8 mouse cellular contexts compared by ENCODE assay signal in genomic region chr6:124965088-124965719, GRCm38 (mm10). TPM values are rescaled to one million over a fixed set of nuclear protein-coding genes. Genes with fewer than 3 reads are reported as not detected.
DNase-seq lines count a peak whose midpoint lies in the region; ATAC-seq and TF ChIP-seq lines count a peak whose summit lies in the region.

Cops7a (minus strand) TSS chr6:124965538.

- in situ Hi-C loops in ES-E14 (cut with MboI; ENCODE audit: low sequenced_read_pairs in 2 of 2, unreplicated experiment in 2 of 2), result no loop called here

- TF ChIP-seq POLR2A in olfactory bulb, adult 2 months (IDR thresholded peaks at IDR 0.05; ENCODE audit: insufficient read depth, low read depth, low read length), result peak; percentile 60
- TF ChIP-seq POLR2A in thymus, adult 2 months (IDR thresholded peaks at IDR 0.05; ENCODE audit: control insufficient read depth, extremely low read depth, insufficient read depth, low read length, poor library complexity), result peak; percentile 92

- H3K9me3 ChIP-seq in ES-E14 (ENCODE audit: control insufficient read depth, insufficient read depth, low read depth, low read length), result no peaks in the 10 kb centered on the region
- 0 out of 2 replicates have a peak, but pooled peaks cover 3% of the 10 kb centered on the region for H3K9me3 ChIP-seq in forebrain, embryonic 16.5 days (ENCODE audit: control insufficient read depth, low read length)
- no peaks in the 10 kb centered on the region; the same call in 1 of the 2 replicates for H3K9me3 ChIP-seq in lung, embryonic 14.5 days (ENCODE audit: low read depth, low read length)

- TF ChIP-seq CTCF in layer of hippocampus, adult 2 months (conservative IDR thresholded peaks at IDR 0.05), result peak; percentile 24; the same call in 1 of the 2 replicates
- TF ChIP-seq CTCF in lung, embryonic 14.5 days (IDR thresholded peaks at IDR 0.05; ENCODE audit: low read depth), result no peak
- no peak for TF ChIP-seq CTCF in olfactory bulb, adult 2 months (IDR thresholded peaks at IDR 0.05; ENCODE audit: insufficient read depth, low read depth, low read length)
- TF ChIP-seq CTCF in thymus, adult 2 months (IDR thresholded peaks at IDR 0.05; ENCODE audit: borderline replicate concordance, control insufficient read depth, extremely low read depth, insufficient read depth, low read length, poor library complexity), result 0 out of 2 replicates have a peak, but pooled peaks have one; percentile 40

- peaks cover 0 to 4% of the 10 kb centered on the region in 2 experiments; a peak in 1 of 4 replicates for H3K4me1 ChIP-seq in ES-E14 (ENCODE audit: control insufficient read depth in 2 of 2, insufficient read depth in 2 of 2, low read length in 2 of 2, poor library complexity in 1 of 2)
- peaks cover 13% of the 10 kb centered on the region for H3K4me1 ChIP-seq in forebrain, embryonic 16.5 days (replicated peaks; ENCODE audit: control insufficient read depth, insufficient read depth, low read length)
- peaks cover 8% of the 10 kb centered on the region; the same call in 1 of the 2 replicates for H3K4me1 ChIP-seq in lung, embryonic 14.5 days (ENCODE audit: insufficient read depth)
- peaks cover 6% of the 10 kb centered on the region for H3K4me1 ChIP-seq in olfactory bulb, adult 2 months (ENCODE audit: control insufficient read depth, insufficient read depth, low read length)
- H3K4me1 ChIP-seq in thymus, adult 2 months (replicated peaks; ENCODE audit: control insufficient read depth, insufficient read depth, low read length), result peaks cover 7% of the 10 kb centered on the region

- peak within 1 kb of the TSS; percentile 84 to 91 for H3K4me3 ChIP-seq in ES-E14 (ENCODE audit: insufficient read depth in 1 of 2, low read depth in 1 of 2, low read length in 2 of 2, poor library complexity in 1 of 2, severe bottlenecking in 1 of 2)
- peak within 1 kb of the TSS; percentile 71 for H3K4me3 ChIP-seq in forebrain, embryonic 16.5 days (replicated peaks; ENCODE audit: low read length)
- H3K4me3 ChIP-seq in layer of hippocampus, adult 2 months, result peak within 1 kb of the TSS; percentile 87
- H3K4me3 ChIP-seq in lung, embryonic 14.5 days (ENCODE audit: low read depth, low read length), result peak within 1 kb of the TSS; percentile 65
- H3K4me3 ChIP-seq in olfactory bulb, adult 2 months (ENCODE audit: insufficient read depth, low read depth, low read length), result peak within 1 kb of the TSS; percentile 92
- peak within 1 kb of the TSS; percentile 55 for H3K4me3 ChIP-seq in thymus, adult 2 months (ENCODE audit: control insufficient read depth, insufficient read depth, low read length)

- intact Hi-C loops in heart, postnatal 36 days (cut with DNase I), result loop anchor here (1.0 to 10.0 kb wide), 5 partner anchors 32 to 110 kb away; partner anchors contain the start of genes Ing4, P3h3 and Zfp384

- under 1% methylated on average over 68 of the region's 68 CpGs for WGBS in forebrain, embryonic 16.5 days
- WGBS in lung, embryonic 14.5 days, result under 1% methylated on average over 68 of the region's 68 CpGs
- WGBS in olfactory bulb, adult 2 months, result under 1% methylated on average over 68 of the region's 68 CpGs
- under 1% methylated on average over 68 of the region's 68 CpGs for WGBS in thymus, adult 2 months

- peak within 1 kb of the TSS; percentile 99 for H3K4me2 ChIP-seq in forebrain, embryonic 16.5 days (ENCODE audit: low read length)
- H3K4me2 ChIP-seq in lung, embryonic 14.5 days, result peak within 1 kb of the TSS; percentile 75

- peak; percentile 97 for ATAC-seq in forebrain, embryonic 16.5 days
- ATAC-seq in lung, embryonic 14.5 days (ENCODE audit: insufficient read depth), result peak; percentile 95

- peak; percentile 91 for DNase-seq in ES-E14 (ENCODE audit: low read depth, low spot score)
- DNase-seq in cerebellum, adult 11-12 months, result peak; percentile 95
- DNase-seq in heart, postnatal 36 days, result peak; percentile 98 to 99
- DNase-seq in layer of hippocampus, adult 2 months (ENCODE audit: low spot score in 2 of 2), result peak; percentile 94 to 97
- DNase-seq in lung, embryonic 14.5 days, result peak; percentile 98
- DNase-seq in thymus, adult 2 months, result peak; percentile 98

- H3K36me3 ChIP-seq in ES-E14 (ENCODE audit: control insufficient read depth, insufficient read depth, low read length, poor library complexity, severe bottlenecking), result peaks cover 21% of the 10 kb centered on the region
- H3K36me3 ChIP-seq in forebrain, embryonic 16.5 days (ENCODE audit: control insufficient read depth, insufficient read depth), result peaks cover 5% of the 10 kb centered on the region; the same call in 1 of the 2 replicates
- H3K36me3 ChIP-seq in lung, embryonic 14.5 days (ENCODE audit: insufficient read depth), result peaks cover 26% of the 10 kb centered on the region
- no peaks in the 10 kb centered on the region for H3K36me3 ChIP-seq in thymus, adult 2 months (ENCODE audit: control insufficient read depth, insufficient read depth, low read length)

- H3K27ac ChIP-seq in ES-E14 (ENCODE audit: insufficient read depth, low read depth, low read length, poor library complexity, severe bottlenecking), result peak within 1 kb of the TSS; percentile 94
- peak within 1 kb of the TSS; percentile 85 for H3K27ac ChIP-seq in forebrain, embryonic 16.5 days (ENCODE audit: low read length)
- peak within 1 kb of the TSS; percentile 96 for H3K27ac ChIP-seq in layer of hippocampus, adult 2 months
- peak within 1 kb of the TSS; percentile 88 for H3K27ac ChIP-seq in lung, embryonic 14.5 days (ENCODE audit: low read depth)
- H3K27ac ChIP-seq in olfactory bulb, adult 2 months (ENCODE audit: insufficient read depth, low read depth, low read length), result peak within 1 kb of the TSS; percentile 92
- peak within 1 kb of the TSS; percentile 86 for H3K27ac ChIP-seq in thymus, adult 2 months (ENCODE audit: control insufficient read depth, insufficient read depth, low read length)

- no peaks in the 10 kb centered on the region for H3K27me3 ChIP-seq in forebrain, embryonic 16.5 days (replicated peaks; ENCODE audit: control insufficient read depth, insufficient read depth, low read length)
- H3K27me3 ChIP-seq in lung, embryonic 14.5 days (ENCODE audit: insufficient read depth, low read length), result no peaks in the 10 kb centered on the region
- no peaks in the 10 kb centered on the region for H3K27me3 ChIP-seq in thymus, adult 2 months (ENCODE audit: control insufficient read depth, insufficient read depth, low read length)

- peak within 1 kb of the TSS; percentile 99 for H3K9ac ChIP-seq in ES-E14 (ENCODE audit: insufficient read depth, low read depth, low read length, poor library complexity, severe bottlenecking)
- peak within 1 kb of the TSS; percentile 82 for H3K9ac ChIP-seq in forebrain, embryonic 16.5 days (replicated peaks; ENCODE audit: low read depth, low read length)
- peak within 1 kb of the TSS; percentile 74 for H3K9ac ChIP-seq in lung, embryonic 14.5 days

TF ChIP-seq in ES-E14, 5 proteins besides CTCF, POLR2A, EP300 and RAD21:
- TF ChIP-seq ZC3H11A (IDR thresholded peaks at IDR 0.05; ENCODE audit: borderline replicate concordance, low read depth, low read length) (no peak; the same call in 1 of the 2 replicates), HCFC1 (IDR thresholded peaks at IDR 0.05; ENCODE audit: borderline replicate concordance, insufficient read depth, low read length) (peak; percentile 70; the same call in 1 of the 2 replicates)

RNA-seq across cellular contexts. Expression of gene Cops7a, which starts in this region (rescaled TPM):
- 138 and 141 TPM in 2 replicates for total RNA-seq in ES-E14 (2012; rRNA removed)
- 94.4 and 96.7 TPM in 2 replicates for polyA plus RNA-seq in forebrain, embryonic 16.5 days (2015; fragmentation: Nextera tagmentation; extraction: Ambion mirVana)
- total RNA-seq in heart, postnatal 36 days (2021), result 10 to 100 TPM; 93.6 to 98.8 TPM
- 100 to 1,000 TPM; 136 to 151 TPM for total RNA-seq in layer of hippocampus, adult 2 months (2021)
- polyA plus RNA-seq in lung, embryonic 14.5 days (2014; fragmentation: Nextera tagmentation; extraction: Ambion mirVana), result 147 and 155 TPM in 2 replicates
- polyA plus RNA-seq in olfactory bulb, adult 2 months (2012; ENCODE audit: insufficient read depth, insufficient read length, low replicate concordance, missing spikeins), result 255 TPM in 1 of 2 replicates, not detected in the other
- 168 and 199 TPM in 2 replicates for polyA plus RNA-seq in thymus, adult 2 months (2012; rRNA removed)

Comparison
In these comparisons a context has a peak if more than half of its experiments do, and no peak if none do; other contexts are left out.
1. Peak in every context shown above with its lines: DNase-seq, ATAC-seq, H3K4me3 ChIP-seq and H3K27ac ChIP-seq.
2. CTCF ChIP-seq: peak in layer of hippocampus, adult 2 months (single experiment) and thymus, adult 2 months (single experiment); none in lung, embryonic 14.5 days (single experiment) and olfactory bulb, adult 2 months (single experiment).